Mouse (Mus musculus) embryonic fibroblast, embryonic 13.5 days (primary cell): ENCODE results near the gene Rsl24d1.

Source experiments
- CTCF ChIP-seq: IDR thresholded peaks from 2 replicates; pipeline ENCODE4 v1.5.1; 2011; ENCODE audit warnings: mild to moderate bottlenecking, control low read depth, low read length, moderate library complexity, borderline replicate concordance; ENCODE audit not compliant: insufficient read depth
- POLR2A ChIP-seq: IDR thresholded peaks from 2 replicates; pipeline ENCODE4 v1.6.1; 2011; ENCODE audit warnings: low read depth, mild to moderate bottlenecking, control low read depth, low read length, moderate library complexity

DNA sequence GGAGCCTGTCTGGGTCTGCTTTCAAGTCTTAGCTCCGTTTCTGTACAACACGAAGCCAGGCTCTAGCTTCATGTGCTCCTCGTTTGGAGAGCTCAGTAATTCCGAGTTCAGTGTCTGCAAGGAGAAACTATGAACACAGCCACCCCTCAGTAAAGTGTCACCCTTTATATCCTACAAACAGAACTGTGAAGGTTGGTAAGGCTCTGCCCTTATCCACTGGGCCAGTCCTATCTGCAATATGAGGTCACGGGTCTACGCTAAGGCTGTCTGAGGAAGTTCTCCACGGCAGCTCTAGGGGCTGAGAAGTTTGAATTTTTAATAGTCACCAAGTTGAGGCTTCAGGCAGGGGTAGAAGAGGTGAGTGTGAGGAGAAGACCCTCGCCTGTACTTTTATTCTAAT, 40.8 kb upstream of the Rsl24d1 start:
- TF ChIP-seq CTCF (no peak), POLR2A (no peak)
